Mouse (Mus musculus): ENCODE data around the gene Gtse1. TPM values are rescaled to one million over a fixed set of nuclear protein-coding genes. Genes with fewer than 3 reads are reported as not detected.
A peak's percentile ranks its signal among the peaks of the same experiment; 100 is the strongest.

The Gtse1 gene
- polyA plus RNA-seq, 1 experiment from 2014 or later: 2.3 TPM

DNA sequence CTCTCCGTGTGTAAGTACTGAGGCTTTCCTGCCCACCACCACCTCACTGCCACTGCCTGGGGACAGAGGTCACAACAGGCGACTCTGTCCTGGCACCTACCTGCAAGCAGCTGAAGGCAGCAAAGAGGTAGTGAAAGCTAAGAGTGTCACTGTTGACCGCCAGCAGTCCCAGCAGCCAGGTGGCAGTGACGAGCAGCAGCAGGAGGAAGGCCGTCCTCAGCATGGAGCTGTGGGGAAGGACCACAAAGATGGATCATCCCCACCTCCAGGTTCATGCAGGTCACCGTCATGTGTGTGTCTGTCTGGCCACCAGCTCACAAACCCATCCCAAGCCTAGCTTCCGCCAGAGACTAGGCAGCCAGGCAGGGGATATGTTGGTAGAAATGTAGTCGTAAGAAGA lies 44.3 kb downstream of the Gtse1 start:
- Histone ChIP-seq H3K4me3 (ENCODE audit: low read depth, low read length) (no peak overlapping the region), H3K27me3 (ENCODE audit: control insufficient read depth, insufficient read depth, low read length) (no peaks in the 10 kb centered on the region), H3K9me3 (ENCODE audit: control insufficient read depth, low read length) (no peaks in the 10 kb centered on the region), H3K9ac (replicated peaks; ENCODE audit: low read depth, low read length) (no peak overlapping the region), H3K4me2 (ENCODE audit: low read depth, low read length) (no peak overlapping the region), H3K36me3 (ENCODE audit: control insufficient read depth, insufficient read depth, low read length) (0 out of 2 replicates have a peak, but pooled peaks cover 2% of the 10 kb centered on the region), H3K4me1 (ENCODE audit: control insufficient read depth, insufficient read depth, low read length) (0 out of 2 replicates have a peak, but pooled peaks cover 2% of the 10 kb centered on the region), H3K27ac (ENCODE audit: low read depth, low read length) (no peak overlapping the region)
- WGBS: 88% methylated on average over 8 of the region's 8 CpGs
- ATAC-seq (ENCODE audit: low read depth): no peak

DNA sequence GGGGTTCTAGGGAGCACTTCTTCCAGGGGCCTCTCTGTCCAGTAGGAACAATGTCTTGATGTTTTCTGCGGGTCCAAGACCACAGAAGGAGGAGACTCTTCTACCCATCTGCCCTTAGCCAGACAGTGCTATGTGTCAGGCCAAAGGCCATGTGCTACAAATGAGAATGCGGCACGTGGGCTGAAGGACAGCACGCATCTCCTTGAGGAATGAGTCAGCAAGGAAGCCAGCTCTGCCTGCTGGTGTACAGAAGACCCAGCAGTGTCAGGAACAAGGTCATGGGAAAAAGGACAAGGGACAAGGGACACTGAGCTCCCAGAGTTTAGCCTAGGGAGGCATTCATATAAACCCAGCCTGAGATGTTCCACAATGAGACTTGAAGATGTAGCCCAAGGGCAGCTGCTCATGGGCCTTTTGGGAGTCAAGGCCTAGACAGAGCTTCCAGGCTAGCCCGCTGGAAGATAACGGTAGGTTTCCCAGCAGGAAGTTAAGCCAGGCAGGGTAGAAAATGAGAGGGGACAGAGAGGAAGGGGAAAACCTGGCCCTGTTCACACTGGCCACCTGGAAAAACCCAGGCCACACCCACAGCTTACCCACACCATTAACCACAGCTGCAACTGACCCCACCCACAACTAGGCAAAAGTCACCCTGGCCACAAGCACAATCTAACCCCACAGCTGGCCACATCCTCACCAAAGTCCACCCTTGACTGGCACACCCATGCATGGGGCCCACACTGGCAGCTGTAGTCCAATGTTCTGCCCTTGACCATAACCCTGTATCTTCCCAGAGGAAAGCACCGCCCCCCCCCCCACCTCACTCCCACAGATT lies 49.3 kb downstream of the Gtse1 start:
- ATAC-seq (ENCODE audit: low read depth): 0 out of 2 replicates have a peak, but pooled peaks have one; percentile 31

DNA sequence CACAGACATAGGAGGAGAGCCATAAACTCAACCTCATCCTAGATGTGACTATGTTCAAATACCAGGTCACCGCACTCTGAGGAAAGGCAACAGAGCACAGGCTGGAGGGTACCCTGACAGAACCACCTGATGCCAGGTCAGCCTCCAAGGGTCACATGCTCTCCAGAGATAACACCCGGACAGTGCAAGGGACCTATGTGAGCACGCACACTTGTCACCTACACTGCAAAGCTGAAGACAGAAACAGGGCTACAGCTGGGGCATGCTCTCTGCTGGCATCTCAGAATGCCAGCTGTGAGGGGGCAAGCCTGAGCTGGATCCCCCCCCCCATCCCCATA lies 49.9 kb downstream of the Gtse1 start:
- Histone ChIP-seq H3K36me3 (ENCODE audit: control insufficient read depth, insufficient read depth, low read length) (no peaks in the 10 kb centered on the region), H3K4me1 (ENCODE audit: control insufficient read depth, insufficient read depth, low read length) (peaks cover 6% of the 10 kb centered on the region; the same call in 1 of the 2 replicates)

More for the DNA sequence above, 49.3 kb downstream of the Gtse1 start:
- no peak overlapping the region for H3K4me3 ChIP-seq (ENCODE audit: low read depth, low read length)
- 83% methylated on average over 7 of the region's 7 CpGs for WGBS
- H3K36me3 ChIP-seq (ENCODE audit: control insufficient read depth, insufficient read depth, low read length): no peaks in the 10 kb centered on the region
- H3K27ac ChIP-seq (ENCODE audit: low read depth, low read length): no peak overlapping the region
- H3K9ac ChIP-seq (replicated peaks; ENCODE audit: low read depth, low read length): no peak overlapping the region
- H3K4me2 ChIP-seq (ENCODE audit: low read depth, low read length): no peak overlapping the region
- H3K27me3 ChIP-seq (ENCODE audit: control insufficient read depth, insufficient read depth, low read length): no peaks in the 10 kb centered on the region
- H3K9me3 ChIP-seq (ENCODE audit: control insufficient read depth, low read length): no peaks in the 10 kb centered on the region
- peaks cover 6% of the 10 kb centered on the region; the same call in 1 of the 2 replicates for H3K4me1 ChIP-seq (ENCODE audit: control insufficient read depth, insufficient read depth, low read length)

DNA sequence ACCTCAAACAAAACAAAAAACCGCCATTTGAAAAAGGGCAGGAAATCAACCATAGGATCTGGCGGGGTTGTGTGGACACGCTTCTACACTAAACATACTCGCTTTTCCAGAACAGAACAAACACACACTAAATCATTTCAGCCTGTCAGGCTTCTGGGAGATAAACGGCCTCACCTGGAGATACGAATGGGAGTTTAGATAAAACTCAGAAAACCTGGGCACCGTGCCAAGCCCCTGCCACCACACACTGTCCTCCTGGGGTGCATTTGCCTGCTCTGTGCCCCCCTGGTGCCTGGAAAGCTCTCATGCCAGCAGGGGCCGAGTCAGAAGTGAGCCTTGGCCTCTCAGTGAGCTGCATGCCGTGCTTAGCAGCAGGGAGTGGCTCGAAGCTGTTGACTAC lies 50.4 kb downstream of the Gtse1 start:
- Histone ChIP-seq H3K4me3 (ENCODE audit: low read depth, low read length) (no peak overlapping the region), H3K9ac (replicated peaks; ENCODE audit: low read depth, low read length) (no peak overlapping the region), H3K9me3 (ENCODE audit: control insufficient read depth, low read length) (no peaks in the 10 kb centered on the region), H3K4me1 (ENCODE audit: control insufficient read depth, insufficient read depth, low read length) (peaks cover 6% of the 10 kb centered on the region; the same call in 1 of the 2 replicates), H3K36me3 (ENCODE audit: control insufficient read depth, insufficient read depth, low read length) (no peaks in the 10 kb centered on the region), H3K27me3 (ENCODE audit: control insufficient read depth, insufficient read depth, low read length) (no peaks in the 10 kb centered on the region), H3K27ac (ENCODE audit: low read depth, low read length) (no peak overlapping the region), H3K4me2 (ENCODE audit: low read depth, low read length) (no peak overlapping the region)
- 29% methylated on average over 10 of the region's 10 CpGs for WGBS
- 0 out of 2 replicates have a peak, but pooled peaks have one; percentile 9 for ATAC-seq (ENCODE audit: low read depth)

More for the DNA sequence above, 49.9 kb downstream of the Gtse1 start:
- Histone ChIP-seq H3K9ac (replicated peaks; ENCODE audit: low read depth, low read length) (no peak overlapping the region), H3K9me3 (ENCODE audit: control insufficient read depth, low read length) (no peaks in the 10 kb centered on the region), H3K27me3 (ENCODE audit: control insufficient read depth, insufficient read depth, low read length) (no peaks in the 10 kb centered on the region), H3K4me3 (ENCODE audit: low read depth, low read length) (no peak overlapping the region), H3K4me2 (ENCODE audit: low read depth, low read length) (no peak overlapping the region), H3K27ac (ENCODE audit: low read depth, low read length) (no peak overlapping the region)
- WGBS: 90% methylated on average over 3 of the region's 3 CpGs
- ATAC-seq (ENCODE audit: low read depth): peak; percentile 34; the same call in 1 of the 2 replicates

DNA sequence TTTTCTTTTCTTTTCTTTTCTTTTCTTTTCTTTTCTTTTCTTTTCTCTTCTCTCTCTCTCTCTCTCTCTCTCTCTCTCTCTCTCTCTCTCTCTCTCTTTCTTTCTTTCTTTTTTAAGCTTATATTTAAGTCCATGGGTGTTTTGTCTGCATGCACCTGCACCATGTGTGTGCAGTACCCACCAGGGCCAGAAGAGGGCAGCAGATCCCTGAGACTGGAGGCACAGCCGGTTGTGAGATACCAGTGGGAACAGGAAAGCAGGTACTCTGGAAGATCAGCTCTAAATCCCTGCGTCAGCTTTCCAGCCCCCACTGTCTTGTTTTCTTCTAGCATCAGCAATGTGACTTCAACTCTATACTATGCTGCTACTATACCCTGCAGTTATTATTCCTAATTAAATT lies 54.1 kb downstream of the Gtse1 start:
- no peak overlapping the region for H3K9ac ChIP-seq (replicated peaks; ENCODE audit: low read depth, low read length)
- no peaks in the 10 kb centered on the region for H3K9me3 ChIP-seq (ENCODE audit: control insufficient read depth, low read length)
- H3K36me3 ChIP-seq (ENCODE audit: control insufficient read depth, insufficient read depth, low read length): no peaks in the 10 kb centered on the region
- peaks cover 6% of the 10 kb centered on the region; the same call in 1 of the 2 replicates for H3K4me1 ChIP-seq (ENCODE audit: control insufficient read depth, insufficient read depth, low read length)
- WGBS: 39% methylated on average over 2 of the region's 2 CpGs
- H3K27ac ChIP-seq (ENCODE audit: low read depth, low read length): no peak overlapping the region
- no peak for ATAC-seq (ENCODE audit: low read depth)
- no peak overlapping the region for H3K4me3 ChIP-seq (ENCODE audit: low read depth, low read length)
- no peak overlapping the region for H3K4me2 ChIP-seq (ENCODE audit: low read depth, low read length)
- H3K27me3 ChIP-seq (ENCODE audit: control insufficient read depth, insufficient read depth, low read length): no peaks in the 10 kb centered on the region

DNA sequence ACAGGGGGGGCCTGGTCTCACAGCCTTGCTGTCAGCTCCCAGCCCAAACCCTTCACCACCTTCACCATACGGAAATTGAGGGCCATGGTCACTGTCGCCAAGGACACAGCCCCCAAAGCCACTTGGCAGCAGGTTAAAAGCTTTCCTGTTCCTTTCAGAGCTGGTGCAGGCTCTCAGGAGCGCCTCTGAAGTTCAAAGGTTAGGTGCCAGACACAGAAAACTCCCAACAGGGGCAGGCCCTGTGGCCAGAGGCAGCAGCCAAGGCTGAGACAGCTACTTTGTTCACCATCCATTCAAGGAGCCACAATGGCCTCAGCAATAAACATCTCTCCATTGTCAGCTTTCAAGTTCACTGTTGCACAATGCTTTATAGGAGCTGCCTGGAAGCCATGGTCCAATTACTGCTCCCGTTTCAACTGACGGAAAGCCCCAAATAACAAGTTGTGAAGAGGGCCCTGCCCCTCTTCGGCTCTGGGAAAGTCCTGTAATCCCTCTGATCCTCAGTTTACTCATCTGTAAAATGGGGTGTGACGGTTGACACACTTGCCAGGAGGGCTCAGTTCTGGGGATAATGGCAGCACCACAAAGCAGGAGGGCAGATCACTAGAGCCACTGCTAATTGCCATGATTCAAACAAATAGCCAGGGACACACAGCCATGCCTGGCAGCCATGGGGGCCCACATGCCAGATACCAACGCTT lies 59.8 kb downstream of the Gtse1 start:
- no peak overlapping the region for H3K9ac ChIP-seq (replicated peaks; ENCODE audit: low read depth, low read length)
- ATAC-seq (ENCODE audit: low read depth): peak; percentile 72
- no peaks in the 10 kb centered on the region for H3K36me3 ChIP-seq (ENCODE audit: control insufficient read depth, insufficient read depth, low read length)
- H3K4me3 ChIP-seq (ENCODE audit: low read depth, low read length): no peak overlapping the region
- no peaks in the 10 kb centered on the region for H3K4me1 ChIP-seq (ENCODE audit: control insufficient read depth, insufficient read depth, low read length)
- WGBS: 20% methylated on average over 8 of the region's 8 CpGs
- H3K4me2 ChIP-seq (ENCODE audit: low read depth, low read length): no peak overlapping the region
- H3K27ac ChIP-seq (ENCODE audit: low read depth, low read length): no peak overlapping the region
- no peaks in the 10 kb centered on the region for H3K27me3 ChIP-seq (ENCODE audit: control insufficient read depth, insufficient read depth, low read length)
- H3K9me3 ChIP-seq (ENCODE audit: control insufficient read depth, low read length): no peaks in the 10 kb centered on the region

DNA sequence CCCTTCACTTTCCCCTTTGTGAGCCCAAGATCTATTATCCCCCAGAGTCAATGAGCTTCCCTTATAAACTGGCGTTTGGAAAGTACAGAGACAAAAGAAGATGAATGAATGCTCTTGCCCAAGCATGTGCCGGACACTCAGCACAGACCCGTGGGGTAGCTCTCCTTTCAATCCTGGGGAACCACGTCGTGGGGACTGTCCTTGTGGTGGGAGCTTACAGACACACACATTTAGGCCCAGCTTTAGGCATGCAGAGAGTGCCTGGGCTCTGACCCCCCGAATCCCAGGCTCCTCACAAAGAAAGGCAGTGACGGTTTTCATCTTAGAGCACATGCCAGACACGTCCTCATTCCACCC lies 60.3 kb downstream of the Gtse1 start:
- no peaks in the 10 kb centered on the region for H3K4me1 ChIP-seq (ENCODE audit: control insufficient read depth, insufficient read depth, low read length)
- 17% methylated on average over 8 of the region's 8 CpGs for WGBS
- no peaks in the 10 kb centered on the region for H3K27me3 ChIP-seq (ENCODE audit: control insufficient read depth, insufficient read depth, low read length)
- H3K4me2 ChIP-seq (ENCODE audit: low read depth, low read length): no peak overlapping the region
- no peaks in the 10 kb centered on the region for H3K36me3 ChIP-seq (ENCODE audit: control insufficient read depth, insufficient read depth, low read length)
- ATAC-seq (ENCODE audit: low read depth): peak; percentile 65; the same call in 1 of the 2 replicates
- no peak overlapping the region for H3K4me3 ChIP-seq (ENCODE audit: low read depth, low read length)
- no peaks in the 10 kb centered on the region for H3K9me3 ChIP-seq (ENCODE audit: control insufficient read depth, low read length)
- H3K27ac ChIP-seq (ENCODE audit: low read depth, low read length): no peak overlapping the region
- no peak overlapping the region for H3K9ac ChIP-seq (replicated peaks; ENCODE audit: low read depth, low read length)

DNA sequence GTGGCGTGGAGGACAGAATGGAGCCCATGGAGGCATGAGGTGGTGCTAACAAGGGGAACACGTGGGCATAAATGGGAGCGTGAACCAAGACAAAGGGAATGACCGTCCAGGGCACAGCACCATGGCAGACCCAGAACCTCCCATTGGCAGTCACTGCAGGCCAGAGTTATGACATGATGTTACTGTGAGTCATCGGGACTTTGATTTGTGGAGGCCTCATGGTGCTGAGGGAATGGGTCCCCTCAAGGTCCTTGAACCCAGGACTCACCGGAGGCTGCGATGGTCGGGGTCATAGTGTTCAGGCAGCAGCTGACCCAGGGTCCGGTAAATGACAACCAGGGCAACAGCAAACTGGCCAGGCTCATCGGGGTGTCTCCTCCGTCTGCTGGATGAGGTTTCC lies 62.3 kb downstream of the Gtse1 start:
- Histone ChIP-seq H3K4me3 (ENCODE audit: low read depth, low read length) (no peak overlapping the region), H3K27me3 (ENCODE audit: control insufficient read depth, insufficient read depth, low read length) (no peaks in the 10 kb centered on the region), H3K9ac (replicated peaks; ENCODE audit: low read depth, low read length) (no peak overlapping the region), H3K27ac (ENCODE audit: low read depth, low read length) (no peak overlapping the region), H3K9me3 (ENCODE audit: control insufficient read depth, low read length) (no peaks in the 10 kb centered on the region), H3K4me1 (ENCODE audit: control insufficient read depth, insufficient read depth, low read length) (no peaks in the 10 kb centered on the region), H3K36me3 (ENCODE audit: control insufficient read depth, insufficient read depth, low read length) (no peaks in the 10 kb centered on the region), H3K4me2 (ENCODE audit: low read depth, low read length) (no peak overlapping the region)
- 92% methylated on average over 11 of the region's 11 CpGs for WGBS
- ATAC-seq (ENCODE audit: low read depth): no peak

Data from neural tube, embryonic 14.5 days (tissue).